Mouse (Mus musculus) lung, adult 2 months (tissue): Measurements from ENCODE around the gene Aig1. TPM values are rescaled to one million over a fixed set of nuclear protein-coding genes. Genes with fewer than 3 reads are reported as not detected.
"Not testable (repeated sequence)": the region's sequence is repeated elsewhere in the genome, so short reads cannot be mapped to it uniquely, and the experiment has no call there.

Experiments
- DNase-seq: peaks from one replicate; pipeline ENCODE4 v3.0.0; 2022
- H3K4me1 ChIP-seq: fragments of 200-500 bp; 2 replicates; pipeline ENCODE4 v1.6.1; 2011; ENCODE audit warnings: low read length; ENCODE audit not compliant: control insufficient read depth, insufficient read depth
- H3K4me3 ChIP-seq: fragments of 200-500 bp; replicated peaks from 2 replicates; pipeline ENCODE3; 2011; ENCODE audit warnings: low read depth, mild to moderate bottlenecking, control low read depth, low read length; ENCODE audit errors: extremely low read depth
- CTCF ChIP-seq: fragments of 200-500 bp; IDR thresholded peaks from 2 replicates; pipeline ENCODE4 v1.5.1; 2011; ENCODE audit warnings: mild to moderate bottlenecking, low read length, control low read depth; ENCODE audit not compliant: insufficient read depth
- POLR2A ChIP-seq: fragments of 200-500 bp; IDR thresholded peaks from 2 replicates; pipeline ENCODE4 v1.6.1; 2011; ENCODE audit warnings: low read depth, mild to moderate bottlenecking, control low read depth, low read length, borderline replicate concordance; ENCODE audit errors: extremely low read depth
- WGBS: fragments of 180-500 bp; shearing (Covaris S2); methylation state at CpG from one replicate; pipeline ENCODE4 v1.1.7; 2018; 5-methylcytosine and 5-hydroxymethylcytosine counted together
- polyA plus RNA-seq: library from polyadenylated mRNA; depleted of rRNA; stranded (reverse); fragments of >200 nt; gene quantifications from 2 replicates; pipeline ENCODE4 v1.2.3, GENCODE M21; 2012; rRNA removed

Gene Aig1
- 67.5 and 76.5 TPM in 2 replicates for polyA plus RNA-seq

DNA sequence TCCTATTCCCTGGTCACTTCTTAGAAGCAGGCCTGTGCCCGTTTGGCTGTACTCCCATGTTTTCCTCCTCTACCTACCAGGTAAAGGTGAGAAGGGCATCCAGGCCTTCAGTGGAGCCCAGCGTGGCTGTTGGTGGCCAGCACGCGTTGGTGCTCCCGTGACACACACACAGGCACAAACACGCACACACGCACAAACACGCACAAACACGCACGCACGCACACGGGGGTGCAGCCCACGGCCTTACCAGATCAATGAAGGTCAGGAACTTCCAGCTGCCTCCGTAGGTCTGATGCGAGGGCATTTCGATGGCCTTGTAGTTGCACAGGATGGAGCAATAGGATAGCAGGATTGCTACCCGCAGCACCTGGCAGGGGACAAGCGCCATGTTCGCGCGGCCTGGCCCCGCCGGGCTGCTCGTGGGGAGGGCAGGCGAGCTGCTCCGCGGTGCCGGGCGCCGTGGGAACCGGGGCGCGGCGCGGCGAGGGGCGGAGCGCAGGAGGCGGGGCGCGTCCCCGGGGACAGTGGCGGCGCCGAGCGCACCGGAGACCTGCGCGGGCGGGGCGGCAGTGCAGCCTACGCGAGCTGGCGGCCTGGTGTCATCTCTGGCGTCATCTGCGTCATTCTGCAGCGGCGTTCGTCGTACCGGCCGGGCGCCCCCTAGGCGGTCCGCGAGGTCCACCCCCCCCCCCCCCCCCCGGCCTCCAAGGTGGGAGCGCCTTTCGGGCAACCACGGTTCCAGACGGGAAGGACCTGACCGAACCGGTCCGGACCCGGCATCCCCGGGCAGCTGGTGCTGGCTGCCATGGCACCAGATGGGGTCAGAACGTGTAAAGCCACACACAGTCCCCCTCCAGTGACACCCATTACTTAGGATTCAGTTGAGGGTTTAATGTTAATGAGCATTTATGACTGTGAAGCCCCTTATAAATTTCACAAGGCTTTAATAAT, at the start of gene Aig1:
Gene Aig1, minus strand, starts transcription at position 610 of the 951 bp plus-strand sequence.
- peak; percentile 73 for DNase-seq
- WGBS, result 3% methylated on average over 76 of the region's 77 CpGs
- peak within 1 kb of the TSS; percentile 83 for H3K4me3 ChIP-seq
- TF ChIP-seq CTCF, result no peak
- peak; percentile 23; the same call in 1 of the 2 replicates for TF ChIP-seq POLR2A
- peaks cover 4% of the 10 kb centered on the region; the same call in 1 of the 2 replicates for H3K4me1 ChIP-seq

DNA sequence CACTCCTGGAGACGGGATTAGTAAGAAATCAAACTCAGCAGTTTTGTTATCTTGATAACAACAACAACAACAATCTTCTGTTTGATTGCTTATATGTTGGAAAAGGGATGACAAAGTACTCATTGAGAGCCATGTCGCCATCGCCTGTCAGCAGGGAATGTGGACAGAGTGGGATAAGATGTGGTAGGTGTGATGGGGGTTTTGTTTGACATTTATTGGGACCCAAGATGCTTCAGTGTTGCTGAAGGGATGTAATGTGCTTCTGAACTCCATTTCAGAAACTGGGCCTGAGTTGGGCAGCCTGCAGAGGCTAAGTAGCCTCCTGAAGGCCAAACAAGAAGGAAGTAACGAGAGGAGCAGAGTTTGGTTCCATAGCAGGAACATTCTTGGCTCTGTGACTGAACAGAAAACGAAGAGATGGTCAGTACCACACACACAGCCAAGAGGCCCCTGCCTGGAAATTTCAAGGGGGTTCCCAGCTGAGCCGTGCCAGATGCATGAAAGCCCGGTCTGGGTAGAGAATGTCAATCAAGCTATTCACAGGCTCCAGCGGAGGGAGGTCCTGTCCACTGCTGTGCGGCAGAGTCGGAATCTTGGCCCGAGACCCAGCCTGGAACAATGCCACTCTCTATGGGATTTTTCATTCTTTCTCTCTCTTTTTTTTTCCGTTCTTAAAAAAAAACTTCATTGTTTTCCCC, 48.0 kb upstream of the Aig1 start:
- Histone ChIP-seq H3K4me3 (no peak overlapping the region), H3K4me1 (no peaks in the 10 kb centered on the region)
- 46% methylated on average over 12 of the region's 12 CpGs for WGBS
- DNase-seq, result peak; percentile 5
- TF ChIP-seq CTCF, result no peak
- TF ChIP-seq POLR2A, result no peak

DNA sequence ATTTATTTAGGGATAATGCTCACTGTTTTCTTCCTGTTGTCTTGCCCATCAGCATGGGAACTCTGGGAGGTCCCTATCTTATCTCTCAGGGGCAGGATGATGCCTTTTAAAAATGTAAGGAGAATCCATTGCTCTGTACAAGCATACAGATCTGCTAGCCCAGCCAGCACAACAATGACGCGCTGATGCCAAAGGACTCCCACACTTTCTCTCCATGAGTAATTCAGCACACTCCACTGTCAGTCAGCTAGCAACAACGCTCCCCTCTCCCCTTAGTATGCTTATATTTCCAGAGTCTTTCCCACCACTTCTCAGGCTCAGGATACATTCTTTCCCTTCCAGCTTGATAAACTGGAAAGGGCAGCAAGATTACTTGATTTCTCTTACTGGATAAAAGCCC, 46.4 kb upstream of the Aig1 start:
- 52% methylated on average over 3 of the region's 3 CpGs for WGBS
- no peak for DNase-seq
- no peak for TF ChIP-seq CTCF
- TF ChIP-seq POLR2A, result no peak
- Histone ChIP-seq H3K4me1 (no peaks in the 10 kb centered on the region), H3K4me3 (no peak overlapping the region)

DNA sequence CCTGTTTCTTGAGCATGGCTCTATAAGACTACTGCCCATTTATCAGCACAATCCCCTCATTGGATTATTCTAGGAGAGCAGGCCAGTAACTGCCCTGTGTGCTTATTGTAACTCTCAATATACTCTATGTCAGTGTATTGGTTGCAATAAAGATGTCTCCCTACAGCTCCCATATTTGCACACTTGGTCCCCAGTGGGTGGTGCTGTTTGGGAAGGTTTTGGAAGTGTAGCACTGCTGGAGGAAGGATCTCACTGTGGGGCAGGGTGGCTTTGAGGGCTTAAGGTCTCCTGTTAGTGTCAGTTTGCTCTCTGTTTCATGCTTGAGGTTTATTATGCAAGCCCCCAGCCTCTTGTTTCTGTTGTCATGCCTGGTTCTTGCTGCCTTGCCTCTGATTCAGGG, 44.9 kb upstream of the Aig1 start:
- Histone ChIP-seq H3K4me1 (no peaks in the 10 kb centered on the region), H3K4me3 (no peak overlapping the region)
- no peak for TF ChIP-seq POLR2A
- TF ChIP-seq CTCF, result peak; percentile 37; the same call in 1 of the 2 replicates
- no peak for DNase-seq

DNA sequence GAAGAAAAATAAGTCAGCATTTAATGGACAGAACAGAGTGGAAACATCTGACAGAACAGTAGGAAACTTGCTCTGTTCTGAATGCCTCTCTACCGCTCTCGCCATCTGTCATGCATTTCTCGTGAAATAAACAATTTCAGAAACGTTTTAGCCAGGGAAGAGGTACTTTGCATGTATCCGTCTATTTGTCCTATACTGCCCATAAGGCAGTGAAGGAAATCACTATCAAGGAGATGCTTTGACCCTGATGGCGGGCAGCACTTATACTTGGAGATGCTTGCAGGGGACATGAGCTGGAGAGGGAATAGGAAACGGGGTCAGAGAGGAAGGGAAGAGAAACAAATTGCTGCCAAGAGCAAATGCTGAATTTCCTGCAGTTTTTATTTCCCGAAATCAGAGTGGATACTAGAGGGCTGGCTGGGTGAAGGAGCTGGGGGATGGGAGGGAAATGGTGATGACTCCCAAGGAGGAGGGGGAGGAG, 37.5 kb upstream of the Aig1 start:
- no peaks in the 10 kb centered on the region for H3K4me1 ChIP-seq
- no peak overlapping the region for H3K4me3 ChIP-seq
- TF ChIP-seq CTCF, result no peak
- no peak for TF ChIP-seq POLR2A
- WGBS, result 49% methylated on average over 8 of the region's 8 CpGs
- DNase-seq, result no peak

DNA sequence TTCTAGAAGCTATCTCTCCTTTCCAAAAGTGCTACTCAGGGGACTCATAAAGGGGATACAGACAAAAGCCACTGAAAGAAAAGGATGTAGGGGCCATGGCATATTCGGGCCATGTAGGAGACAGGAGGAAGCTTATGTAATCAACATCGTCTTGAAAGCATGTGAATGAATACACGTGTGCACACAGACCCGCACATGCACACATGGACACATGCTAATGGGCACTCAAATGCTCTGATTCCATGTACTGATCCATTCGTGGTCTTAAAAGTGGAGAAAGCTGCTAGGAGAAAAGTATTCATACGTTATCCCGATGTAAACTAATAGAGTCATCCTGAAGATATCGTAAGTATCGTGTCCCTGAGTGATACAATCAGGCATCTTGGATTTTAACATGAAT, 36.8 kb upstream of the Aig1 start:
- H3K4me1 ChIP-seq, result no peaks in the 10 kb centered on the region
- no peak overlapping the region for H3K4me3 ChIP-seq
- WGBS, result 91% methylated on average over 9 of the region's 9 CpGs
- TF ChIP-seq CTCF (no peak), POLR2A (no peak)
- no peak for DNase-seq

DNA sequence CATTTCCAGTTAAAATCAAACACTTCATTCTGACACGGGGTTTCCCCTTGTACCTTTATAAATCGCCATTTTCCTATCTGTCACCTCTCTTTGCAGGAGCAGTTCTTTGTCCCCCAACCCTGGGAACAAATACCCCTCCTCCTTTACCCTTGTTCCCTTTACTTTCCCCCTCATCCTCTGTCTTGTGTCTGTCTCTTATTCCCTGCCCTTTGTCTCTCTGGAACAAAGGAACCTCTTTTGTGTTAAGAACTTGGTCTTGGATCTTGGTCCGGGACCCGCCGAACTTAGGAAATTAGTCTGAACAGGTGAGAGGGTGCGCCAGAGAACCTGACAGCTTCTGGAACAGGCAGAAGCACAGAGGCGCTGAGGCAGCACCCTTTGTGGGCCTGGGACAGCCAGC, 24.0 kb upstream of the Aig1 start:
- not testable (repeated sequence) for H3K4me3 ChIP-seq, DNase-seq, H3K4me1 ChIP-seq
- 92% methylated on average over 7 of the region's 7 CpGs for WGBS

DNA sequence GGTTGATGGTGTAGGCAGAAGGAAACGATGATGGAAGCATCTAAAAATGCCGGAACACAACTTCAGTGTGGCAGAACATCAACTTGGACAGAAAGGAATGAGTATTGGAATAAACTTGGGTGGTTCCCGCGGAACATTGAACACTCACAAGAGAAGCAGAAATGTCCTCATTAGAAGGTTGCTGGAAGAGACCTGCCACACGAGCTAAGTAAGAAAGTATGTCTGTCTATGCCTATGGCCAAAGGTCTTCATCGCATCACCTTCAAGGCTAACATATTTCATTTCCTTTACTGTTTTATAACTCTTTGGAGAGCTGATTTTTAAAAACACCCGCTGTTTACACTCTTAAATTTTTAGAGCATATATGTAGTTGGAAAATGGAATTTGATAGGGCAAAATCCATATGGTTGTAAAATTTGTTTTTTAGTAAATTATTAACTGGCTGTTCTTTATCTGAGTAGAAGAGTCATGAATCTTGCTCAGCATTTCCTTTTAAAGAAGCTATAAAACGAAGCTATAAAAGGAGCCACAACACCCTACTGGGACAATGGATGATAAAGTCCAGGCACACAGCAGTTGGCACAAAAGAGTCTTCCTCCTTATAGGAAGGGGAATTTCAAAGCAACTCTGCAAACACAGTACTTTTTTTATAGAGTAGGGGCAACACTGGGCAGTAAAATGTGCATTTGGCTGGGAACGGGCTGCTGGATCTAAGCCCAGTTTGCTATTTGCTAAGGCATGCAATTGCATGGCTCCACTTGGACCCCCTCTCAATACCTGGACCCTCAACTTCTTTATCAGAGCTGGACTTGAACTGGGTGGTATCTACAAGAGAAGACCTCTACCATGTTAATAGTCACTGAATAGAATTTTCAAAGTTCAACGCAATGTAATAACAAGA, 14.4 kb upstream of the Aig1 start:
- Histone ChIP-seq H3K4me1 (no peaks in the 10 kb centered on the region), H3K4me3 (no peak overlapping the region)
- TF ChIP-seq POLR2A, result no peak
- TF ChIP-seq CTCF, result no peak
- no peak for DNase-seq
- 85% methylated on average over 10 of the region's 10 CpGs for WGBS

DNA sequence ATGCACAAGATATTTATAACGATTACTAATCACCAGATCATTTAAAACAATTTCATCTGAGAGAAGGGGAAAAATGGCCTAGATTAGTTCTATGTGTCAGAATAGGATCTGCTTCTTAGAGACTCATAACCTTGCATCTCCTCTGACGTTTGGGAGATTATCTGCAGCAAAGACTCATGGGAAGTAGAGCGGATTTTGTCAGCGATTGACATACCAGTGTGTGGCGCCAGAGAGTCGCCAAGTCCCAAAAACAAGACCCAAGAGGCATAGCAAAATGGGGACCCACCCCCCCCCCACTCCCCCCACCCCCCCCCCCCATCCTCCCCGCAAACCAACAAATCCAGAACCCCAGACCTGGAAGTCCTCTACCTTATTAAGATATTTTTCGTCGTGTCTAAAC, 13.7 kb upstream of the Aig1 start:
- TF ChIP-seq CTCF (peak; percentile 44), POLR2A (no peak)
- Histone ChIP-seq H3K4me3 (no peak overlapping the region), H3K4me1 (no peaks in the 10 kb centered on the region)
- WGBS, result 65% methylated on average over 9 of the region's 9 CpGs
- no peak for DNase-seq

DNA sequence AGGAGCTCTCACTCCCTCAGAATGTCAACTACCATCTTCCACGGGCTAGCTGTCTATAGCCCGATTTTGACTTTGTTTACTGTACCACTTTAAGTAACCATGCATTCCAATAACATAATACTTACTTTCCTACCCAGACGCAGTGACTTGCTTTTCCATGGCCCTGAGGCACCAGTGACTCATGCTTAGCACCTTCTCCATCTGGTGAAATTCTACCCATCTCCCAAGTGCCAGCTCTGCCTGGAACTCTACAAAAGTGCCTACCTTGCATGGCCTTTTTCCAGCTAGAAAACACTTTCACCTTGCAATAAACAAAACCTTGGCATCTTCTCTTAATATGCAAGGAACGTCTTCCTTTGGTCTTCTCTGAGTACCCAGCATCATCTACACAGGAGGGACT, 9.9 kb upstream of the Aig1 start:
- TF ChIP-seq CTCF (no peak), POLR2A (no peak)
- no peaks in the 10 kb centered on the region for H3K4me1 ChIP-seq
- no peak for DNase-seq
- H3K4me3 ChIP-seq, result no peak overlapping the region
- WGBS, result 73% methylated on average over 4 of the region's 4 CpGs
